Mouse (Mus musculus): ENCODE measurements around the gene Rel. TPM values are rescaled to one million over a fixed set of nuclear protein-coding genes. Genes with fewer than 3 reads are reported as not detected.

Rel gene
- polyA plus RNA-seq, 1 experiment from 2014 or later = 1.2 TPM

GRCm38 (mm10) chr11:23734749-23735286 lies 36.0 kb downstream of the Rel start:
- H3K9me3 ChIP-seq (ENCODE audit: control insufficient read depth, low read length) = no peaks in the 10 kb centered on the region
- no peak overlapping the region for H3K4me3 ChIP-seq (ENCODE audit: low read length)
- no peak for ATAC-seq (ENCODE audit: low read depth)
- no peaks in the 10 kb centered on the region for H3K27me3 ChIP-seq (ENCODE audit: control insufficient read depth, insufficient read depth, low read depth, low read length)
- WGBS = 88% methylated on average over 6 of the region's 6 CpGs
- no peak overlapping the region for H3K4me2 ChIP-seq (ENCODE audit: low read depth, low read length)
- H3K4me1 ChIP-seq (replicated peaks; ENCODE audit: control insufficient read depth, insufficient read depth, low read length) = no peaks in the 10 kb centered on the region
- H3K27ac ChIP-seq (ENCODE audit: low read length) = no peak overlapping the region
- no peaks in the 10 kb centered on the region for H3K36me3 ChIP-seq (ENCODE audit: control insufficient read depth, insufficient read depth, low read length)
- H3K9ac ChIP-seq (ENCODE audit: low read length) = no peak overlapping the region

- Histone ChIP-seq H3K27me3 (ENCODE audit: control insufficient read depth, insufficient read depth, low read depth, low read length) (no peaks in the 10 kb centered on the region), H3K4me3 (ENCODE audit: low read length) (no peak overlapping the region), H3K9ac (ENCODE audit: low read length) (no peak overlapping the region), H3K27ac (ENCODE audit: low read length) (no peak overlapping the region), H3K36me3 (ENCODE audit: control insufficient read depth, insufficient read depth, low read length) (peaks cover 5% of the 10 kb centered on the region; the same call in 1 of the 2 replicates), H3K4me1 (replicated peaks; ENCODE audit: control insufficient read depth, insufficient read depth, low read length) (no peaks in the 10 kb centered on the region), H3K9me3 (ENCODE audit: control insufficient read depth, low read length) (no peaks in the 10 kb centered on the region), H3K4me2 (ENCODE audit: low read depth, low read length) (no peak overlapping the region)
- peak; percentile 71; the same call in 1 of the 2 replicates for ATAC-seq (ENCODE audit: low read depth)
- 33% methylated on average over 1 of the region's 1 CpGs for WGBS
These were observed 37.9 kb downstream of the Rel start for GRCm38 (mm10) chr11:23732840-23733239.

GRCm38 (mm10) chr11:23730120-23730519 lies 40.6 kb downstream of the Rel start:
- H3K9me3 ChIP-seq (ENCODE audit: control insufficient read depth, low read length) = no peaks in the 10 kb centered on the region
- H3K9ac ChIP-seq (ENCODE audit: low read length) = no peak overlapping the region
- H3K4me3 ChIP-seq (ENCODE audit: low read length) = no peak overlapping the region
- peaks cover 10% of the 10 kb centered on the region; the same call in 1 of the 2 replicates for H3K36me3 ChIP-seq (ENCODE audit: control insufficient read depth, insufficient read depth, low read length)
- no peak overlapping the region for H3K27ac ChIP-seq (ENCODE audit: low read length)
- 77% methylated on average over 4 of the region's 4 CpGs for WGBS
- no peak for ATAC-seq (ENCODE audit: low read depth)
- no peak overlapping the region for H3K4me2 ChIP-seq (ENCODE audit: low read depth, low read length)
- no peaks in the 10 kb centered on the region for H3K4me1 ChIP-seq (replicated peaks; ENCODE audit: control insufficient read depth, insufficient read depth, low read length)
- H3K27me3 ChIP-seq (ENCODE audit: control insufficient read depth, insufficient read depth, low read depth, low read length) = no peaks in the 10 kb centered on the region

- H3K9ac ChIP-seq (ENCODE audit: low read length) = no peak overlapping the region
- no peak overlapping the region for H3K27ac ChIP-seq (ENCODE audit: low read length)
- WGBS = 85% methylated on average over 2 of the region's 2 CpGs
- H3K27me3 ChIP-seq (ENCODE audit: control insufficient read depth, insufficient read depth, low read depth, low read length) = no peaks in the 10 kb centered on the region
- H3K36me3 ChIP-seq (ENCODE audit: control insufficient read depth, insufficient read depth, low read length) = peaks cover 10% of the 10 kb centered on the region; the same call in 1 of the 2 replicates
- H3K9me3 ChIP-seq (ENCODE audit: control insufficient read depth, low read length) = no peaks in the 10 kb centered on the region
- H3K4me2 ChIP-seq (ENCODE audit: low read depth, low read length) = no peak overlapping the region
- H3K4me3 ChIP-seq (ENCODE audit: low read length) = no peak overlapping the region
- no peaks in the 10 kb centered on the region for H3K4me1 ChIP-seq (replicated peaks; ENCODE audit: control insufficient read depth, insufficient read depth, low read length)
- no peak for ATAC-seq (ENCODE audit: low read depth)
These were observed 42.6 kb downstream of the Rel start for GRCm38 (mm10) chr11:23728186-23728585.

GRCm38 (mm10) chr11:23726441-23726840 lies 44.3 kb downstream of the Rel start:
- no peaks in the 10 kb centered on the region for H3K9me3 ChIP-seq (ENCODE audit: control insufficient read depth, low read length)
- H3K4me1 ChIP-seq (replicated peaks; ENCODE audit: control insufficient read depth, insufficient read depth, low read length) = no peaks in the 10 kb centered on the region
- H3K36me3 ChIP-seq (ENCODE audit: control insufficient read depth, insufficient read depth, low read length) = peaks cover 13% of the 10 kb centered on the region; the same call in 1 of the 2 replicates
- no peaks in the 10 kb centered on the region for H3K27me3 ChIP-seq (ENCODE audit: control insufficient read depth, insufficient read depth, low read depth, low read length)
- no peak overlapping the region for H3K4me3 ChIP-seq (ENCODE audit: low read length)
- no peak for ATAC-seq (ENCODE audit: low read depth)
- WGBS = 90% methylated on average over 2 of the region's 2 CpGs
- no peak overlapping the region for H3K9ac ChIP-seq (ENCODE audit: low read length)
- H3K27ac ChIP-seq (ENCODE audit: low read length) = no peak overlapping the region
- H3K4me2 ChIP-seq (ENCODE audit: low read depth, low read length) = no peak overlapping the region

GRCm38 (mm10) chr11:23725850-23726249 lies 44.9 kb downstream of the Rel start:
- Histone ChIP-seq H3K4me2 (ENCODE audit: low read depth, low read length) (no peak overlapping the region), H3K27ac (ENCODE audit: low read length) (no peak overlapping the region), H3K27me3 (ENCODE audit: control insufficient read depth, insufficient read depth, low read depth, low read length) (no peaks in the 10 kb centered on the region), H3K9me3 (ENCODE audit: control insufficient read depth, low read length) (no peaks in the 10 kb centered on the region), H3K36me3 (ENCODE audit: control insufficient read depth, insufficient read depth, low read length) (peaks cover 13% of the 10 kb centered on the region; the same call in 1 of the 2 replicates), H3K4me3 (ENCODE audit: low read length) (no peak overlapping the region), H3K9ac (ENCODE audit: low read length) (no peak overlapping the region), H3K4me1 (replicated peaks; ENCODE audit: control insufficient read depth, insufficient read depth, low read length) (no peaks in the 10 kb centered on the region)
- WGBS = 88% methylated on average over 2 of the region's 2 CpGs
- ATAC-seq (ENCODE audit: low read depth) = no peak

- H3K36me3 ChIP-seq (ENCODE audit: control insufficient read depth, insufficient read depth, low read length) = peaks cover 17% of the 10 kb centered on the region
- H3K27me3 ChIP-seq (ENCODE audit: control insufficient read depth, insufficient read depth, low read depth, low read length) = no peaks in the 10 kb centered on the region
- 33% methylated on average over 2 of the region's 2 CpGs for WGBS
- H3K9ac ChIP-seq (ENCODE audit: low read length) = no peak overlapping the region
- no peaks in the 10 kb centered on the region for H3K4me1 ChIP-seq (replicated peaks; ENCODE audit: control insufficient read depth, insufficient read depth, low read length)
- no peak for ATAC-seq (ENCODE audit: low read depth)
- no peak overlapping the region for H3K4me3 ChIP-seq (ENCODE audit: low read length)
- no peaks in the 10 kb centered on the region for H3K9me3 ChIP-seq (ENCODE audit: control insufficient read depth, low read length)
- H3K4me2 ChIP-seq (ENCODE audit: low read depth, low read length) = no peak overlapping the region
- no peak overlapping the region for H3K27ac ChIP-seq (ENCODE audit: low read length)
These were observed 48.4 kb downstream of the Rel start for GRCm38 (mm10) chr11:23722326-23722725.

- H3K9me3 ChIP-seq (ENCODE audit: control insufficient read depth, low read length) = no peaks in the 10 kb centered on the region
- H3K4me3 ChIP-seq (ENCODE audit: low read length) = no peak overlapping the region
- H3K27ac ChIP-seq (ENCODE audit: low read length) = no peak overlapping the region
- no peaks in the 10 kb centered on the region for H3K4me1 ChIP-seq (replicated peaks; ENCODE audit: control insufficient read depth, insufficient read depth, low read length)
- no peak for ATAC-seq (ENCODE audit: low read depth)
- 88% methylated on average over 3 of the region's 3 CpGs for WGBS
- H3K27me3 ChIP-seq (ENCODE audit: control insufficient read depth, insufficient read depth, low read depth, low read length) = no peaks in the 10 kb centered on the region
- H3K36me3 ChIP-seq (ENCODE audit: control insufficient read depth, insufficient read depth, low read length) = peaks cover 17% of the 10 kb centered on the region
- H3K9ac ChIP-seq (ENCODE audit: low read length) = no peak overlapping the region
- no peak overlapping the region for H3K4me2 ChIP-seq (ENCODE audit: low read depth, low read length)
These were observed 50.9 kb downstream of the Rel start for GRCm38 (mm10) chr11:23719825-23720224.

- no peaks in the 10 kb centered on the region for H3K9me3 ChIP-seq (ENCODE audit: control insufficient read depth, low read length)
- H3K4me2 ChIP-seq (ENCODE audit: low read depth, low read length) = no peak overlapping the region
- H3K36me3 ChIP-seq (ENCODE audit: control insufficient read depth, insufficient read depth, low read length) = peaks cover 19% of the 10 kb centered on the region
- 93% methylated on average over 2 of the region's 2 CpGs for WGBS
- H3K27me3 ChIP-seq (ENCODE audit: control insufficient read depth, insufficient read depth, low read depth, low read length) = no peaks in the 10 kb centered on the region
- H3K4me3 ChIP-seq (ENCODE audit: low read length) = no peak overlapping the region
- no peak overlapping the region for H3K27ac ChIP-seq (ENCODE audit: low read length)
- no peak for ATAC-seq (ENCODE audit: low read depth)
- no peaks in the 10 kb centered on the region for H3K4me1 ChIP-seq (replicated peaks; ENCODE audit: control insufficient read depth, insufficient read depth, low read length)
- no peak overlapping the region for H3K9ac ChIP-seq (ENCODE audit: low read length)
These were observed 51.9 kb downstream of the Rel start for GRCm38 (mm10) chr11:23718856-23719255.

- Histone ChIP-seq H3K4me1 (replicated peaks; ENCODE audit: control insufficient read depth, insufficient read depth, low read length) (no peaks in the 10 kb centered on the region), H3K36me3 (ENCODE audit: control insufficient read depth, insufficient read depth, low read length) (peaks cover 26% of the 10 kb centered on the region)
- 86% methylated on average over 3 of the region's 3 CpGs for WGBS
These were observed 58.5 kb downstream of the Rel start for GRCm38 (mm10) chr11:23712299-23712698.

More at GRCm38 (mm10) chr11:23712299-23712698, 58.5 kb downstream of the Rel start:
- H3K9ac ChIP-seq (ENCODE audit: low read length) = no peak overlapping the region
- H3K27me3 ChIP-seq (ENCODE audit: control insufficient read depth, insufficient read depth, low read depth, low read length) = no peaks in the 10 kb centered on the region
- no peaks in the 10 kb centered on the region for H3K9me3 ChIP-seq (ENCODE audit: control insufficient read depth, low read length)
- H3K4me2 ChIP-seq (ENCODE audit: low read depth, low read length) = no peak overlapping the region
- no peak overlapping the region for H3K27ac ChIP-seq (ENCODE audit: low read length)
- H3K4me3 ChIP-seq (ENCODE audit: low read length) = no peak overlapping the region
- no peak for ATAC-seq (ENCODE audit: low read depth)
